Mouse (Mus musculus): Measurements from ENCODE around the gene Dlg2. TPM values are rescaled to one million over a fixed set of nuclear protein-coding genes. Genes with fewer than 3 reads are reported as not detected.

Dlg2 gene
- polyA plus RNA-seq, 1 experiment from 2014 or later, result 7.2 TPM

DNA sequence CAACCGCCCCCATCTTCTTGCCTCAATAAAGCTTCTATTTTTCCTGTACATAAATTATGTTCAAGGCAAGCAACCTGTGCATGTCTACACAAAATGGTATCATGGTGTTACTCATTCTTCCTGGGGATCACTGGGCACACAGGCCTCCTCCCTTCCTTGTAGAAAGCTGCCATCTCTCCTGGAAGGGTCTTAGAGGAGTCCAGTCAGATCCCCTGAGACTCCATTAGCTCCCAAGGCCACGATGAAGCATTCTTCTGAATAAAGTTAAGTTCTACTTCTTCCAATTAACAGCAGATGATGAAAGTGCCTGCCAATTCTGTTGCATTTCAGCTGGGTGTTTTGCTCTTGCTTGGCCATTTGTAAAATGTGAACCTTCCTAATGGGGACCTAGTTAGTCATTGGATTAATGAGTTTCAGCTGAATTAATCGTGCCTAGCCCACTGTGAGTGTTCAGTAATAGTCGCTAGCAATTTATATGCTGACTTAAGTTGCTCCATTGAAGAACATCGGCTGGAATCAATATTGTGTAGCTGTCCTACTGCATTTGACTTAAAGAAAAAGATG lies 953.3 kb downstream of the Dlg2 start:
- Histone ChIP-seq H3K27me3 (no peaks in the 10 kb centered on the region), H3K4me3 (replicated peaks) (no peak overlapping the region), H3K9ac (no peak overlapping the region), H3K9me3 (replicated peaks) (no peaks in the 10 kb centered on the region), H3K36me3 (no peaks in the 10 kb centered on the region), H3K4me2 (replicated peaks) (no peak overlapping the region), H3K4me1 (no peaks in the 10 kb centered on the region), H3K27ac (replicated peaks) (no peak overlapping the region)
- ATAC-seq (ENCODE audit: insufficient number of reproducible peaks, low FRiP score, low TSS enrichment, low read depth), result no peak
- WGBS, result 60% methylated on average over 5 of the region's 5 CpGs

DNA sequence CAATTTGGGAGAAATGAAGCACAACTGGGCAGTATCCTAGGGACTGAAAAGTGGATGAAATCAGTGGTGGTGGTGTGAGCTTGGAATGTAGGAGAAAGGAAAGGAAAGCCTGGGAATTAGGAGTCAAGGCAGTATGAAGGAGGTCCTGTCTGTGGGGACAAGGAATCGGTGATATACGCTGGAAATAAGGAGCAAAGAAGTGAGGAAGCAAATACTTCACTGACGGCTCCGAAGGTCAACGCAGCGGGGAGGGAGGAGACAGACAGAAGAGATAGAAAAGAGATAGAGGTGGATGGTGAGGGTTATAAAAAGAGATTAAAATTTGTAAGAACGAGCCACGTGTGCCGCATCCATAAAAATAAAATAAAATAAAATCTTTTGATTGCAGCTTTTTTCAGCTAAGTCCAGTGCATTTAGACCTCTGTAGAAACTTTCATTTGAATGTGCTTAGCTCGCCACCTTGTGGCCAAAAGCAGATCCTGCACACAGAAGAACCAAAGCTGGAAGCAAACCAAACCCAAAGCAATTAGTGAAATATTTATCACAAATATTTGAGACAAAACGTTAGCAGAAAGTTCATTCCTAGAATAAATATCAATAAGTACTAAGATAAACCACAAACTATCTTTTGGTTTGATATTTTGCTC lies 955.2 kb downstream of the Dlg2 start:
- no peaks in the 10 kb centered on the region for H3K36me3 ChIP-seq
- H3K27ac ChIP-seq (replicated peaks), result no peak overlapping the region
- no peak for ATAC-seq (ENCODE audit: insufficient number of reproducible peaks, low FRiP score, low TSS enrichment, low read depth)
- H3K4me2 ChIP-seq (replicated peaks), result no peak overlapping the region
- H3K4me3 ChIP-seq (replicated peaks), result no peak overlapping the region
- WGBS, result 44% methylated on average over 11 of the region's 11 CpGs
- no peaks in the 10 kb centered on the region for H3K9me3 ChIP-seq (replicated peaks)
- no peaks in the 10 kb centered on the region for H3K4me1 ChIP-seq
- H3K9ac ChIP-seq, result no peak overlapping the region
- H3K27me3 ChIP-seq, result no peaks in the 10 kb centered on the region

DNA sequence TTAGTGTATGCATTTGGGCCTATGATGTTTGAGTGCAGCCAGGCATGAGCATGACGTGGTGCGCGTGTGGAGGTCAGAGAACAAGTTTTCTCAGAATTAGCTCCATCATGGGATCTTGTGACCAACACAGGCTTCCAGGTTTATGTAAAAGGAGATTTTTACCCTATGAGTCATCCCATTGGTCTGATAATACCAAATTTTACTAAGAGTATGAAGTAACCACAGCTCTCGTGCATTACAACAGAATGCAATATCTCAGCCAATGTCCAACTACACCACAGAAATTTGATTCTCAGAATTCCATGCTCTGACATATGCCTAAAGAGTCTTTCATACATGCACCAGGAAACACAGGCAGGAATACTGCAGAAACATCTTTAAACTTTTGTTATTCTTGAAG lies 956.1 kb downstream of the Dlg2 start:
- no peak overlapping the region for H3K9ac ChIP-seq
- H3K4me1 ChIP-seq, result no peaks in the 10 kb centered on the region
- H3K27ac ChIP-seq (replicated peaks), result no peak overlapping the region
- H3K9me3 ChIP-seq (replicated peaks), result no peaks in the 10 kb centered on the region
- H3K36me3 ChIP-seq, result no peaks in the 10 kb centered on the region
- WGBS, result 84% methylated on average over 4 of the region's 4 CpGs
- ATAC-seq (ENCODE audit: insufficient number of reproducible peaks, low FRiP score, low TSS enrichment, low read depth), result no peak
- H3K4me3 ChIP-seq (replicated peaks), result no peak overlapping the region
- no peaks in the 10 kb centered on the region for H3K27me3 ChIP-seq
- H3K4me2 ChIP-seq (replicated peaks), result no peak overlapping the region

DNA sequence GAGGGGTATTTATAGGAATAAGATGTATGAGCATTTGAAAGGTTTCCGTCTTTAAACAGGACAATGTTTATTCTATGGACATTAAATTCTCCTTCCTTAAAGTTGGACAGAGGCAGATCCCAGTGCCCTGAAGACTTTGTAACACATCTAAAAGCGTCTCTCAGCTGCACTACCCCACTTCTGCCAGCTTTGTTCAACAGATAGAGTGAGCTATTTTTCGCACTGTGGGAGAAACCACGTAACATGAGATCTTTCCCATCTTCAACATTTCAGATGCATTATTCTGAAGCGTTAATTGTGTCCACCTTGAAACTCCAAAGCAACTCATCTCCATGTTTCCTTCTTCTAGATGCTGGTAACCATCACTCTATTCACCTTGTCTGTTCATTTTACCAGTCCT lies 958.3 kb downstream of the Dlg2 start:
- H3K4me2 ChIP-seq (replicated peaks), result no peak overlapping the region
- no peaks in the 10 kb centered on the region for H3K9me3 ChIP-seq (replicated peaks)
- H3K4me3 ChIP-seq (replicated peaks), result no peak overlapping the region
- H3K36me3 ChIP-seq, result no peaks in the 10 kb centered on the region
- H3K9ac ChIP-seq, result no peak overlapping the region
- no peaks in the 10 kb centered on the region for H3K4me1 ChIP-seq
- H3K27me3 ChIP-seq, result no peaks in the 10 kb centered on the region
- no peak for ATAC-seq (ENCODE audit: insufficient number of reproducible peaks, low FRiP score, low TSS enrichment, low read depth)
- no peak overlapping the region for H3K27ac ChIP-seq (replicated peaks)
- 64% methylated on average over 5 of the region's 5 CpGs for WGBS

DNA sequence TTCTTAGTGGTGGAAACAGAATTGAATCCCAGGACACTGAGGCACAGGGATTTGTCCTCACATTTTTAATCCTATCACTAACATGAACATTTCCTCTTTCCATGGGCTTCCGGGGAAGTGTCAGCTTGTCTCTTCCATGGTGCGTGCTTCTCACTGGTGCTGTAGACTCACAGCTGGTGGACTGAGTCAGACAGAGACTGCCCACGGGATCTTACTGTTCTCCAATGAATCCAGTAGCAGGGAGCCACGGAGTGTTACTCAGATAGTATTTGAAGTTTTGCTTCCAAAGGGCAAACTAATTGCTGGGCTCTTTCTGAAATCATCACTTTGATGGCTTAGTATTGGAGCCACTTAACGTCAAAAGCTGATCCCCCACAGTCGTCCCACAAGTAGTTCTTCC lies 963.9 kb downstream of the Dlg2 start:
- H3K4me2 ChIP-seq (replicated peaks), result no peak overlapping the region
- H3K9ac ChIP-seq, result no peak overlapping the region
- H3K27me3 ChIP-seq, result no peaks in the 10 kb centered on the region
- 81% methylated on average over 6 of the region's 6 CpGs for WGBS
- ATAC-seq (ENCODE audit: insufficient number of reproducible peaks, low FRiP score, low TSS enrichment, low read depth), result no peak
- no peaks in the 10 kb centered on the region for H3K4me1 ChIP-seq
- no peak overlapping the region for H3K27ac ChIP-seq (replicated peaks)
- no peaks in the 10 kb centered on the region for H3K9me3 ChIP-seq (replicated peaks)
- no peak overlapping the region for H3K4me3 ChIP-seq (replicated peaks)
- H3K36me3 ChIP-seq, result no peaks in the 10 kb centered on the region

DNA sequence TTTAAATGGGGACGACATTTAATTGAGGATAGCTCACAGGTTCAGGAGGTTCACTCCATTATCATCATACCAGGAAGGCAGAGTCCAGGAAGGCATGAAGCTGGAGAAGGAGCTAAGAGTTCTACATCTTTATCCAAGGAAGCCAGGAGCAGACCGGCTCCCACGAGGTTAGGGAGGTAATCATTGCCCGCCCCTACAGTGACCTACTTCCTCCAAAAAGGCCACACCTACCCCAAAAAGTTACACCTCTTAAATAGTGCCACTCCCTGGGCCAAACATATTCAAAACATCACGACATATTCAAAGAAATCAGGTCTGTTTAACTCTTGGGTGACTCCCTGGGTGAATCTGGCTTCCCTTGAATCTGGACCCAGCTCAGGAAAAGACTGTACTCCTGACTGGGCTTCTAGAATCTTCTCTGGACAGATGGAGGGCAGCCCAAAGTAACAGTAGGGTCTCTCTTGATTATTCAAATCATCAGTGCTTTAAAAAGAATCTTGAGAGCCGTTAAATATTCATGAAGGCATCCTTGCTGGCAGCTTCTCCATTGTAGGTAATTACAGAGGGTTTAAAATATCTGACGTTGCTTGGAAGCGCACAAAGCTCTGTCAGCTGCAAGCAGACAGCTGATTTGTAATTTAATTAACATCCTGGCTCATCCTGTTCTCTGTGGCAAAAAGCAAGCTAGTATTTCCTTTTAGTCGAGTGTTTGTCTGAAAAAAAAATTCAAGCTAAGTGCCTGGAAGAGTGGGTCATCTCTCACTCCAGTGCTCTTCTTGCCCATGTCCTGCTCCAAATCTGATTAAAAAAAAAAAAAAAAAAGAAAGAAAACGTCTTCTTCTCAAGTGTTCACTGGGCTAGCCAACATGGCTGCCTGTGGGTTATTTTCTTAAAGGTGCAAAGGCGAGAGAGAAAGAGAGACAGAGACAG lies 966.2 kb downstream of the Dlg2 start:
- Histone ChIP-seq H3K27ac (replicated peaks) (no peak overlapping the region), H3K4me1 (no peaks in the 10 kb centered on the region), H3K36me3 (no peaks in the 10 kb centered on the region), H3K9me3 (replicated peaks) (no peaks in the 10 kb centered on the region), H3K27me3 (no peaks in the 10 kb centered on the region), H3K4me2 (replicated peaks) (no peak overlapping the region), H3K9ac (no peak overlapping the region), H3K4me3 (replicated peaks) (no peak overlapping the region)
- no peak for ATAC-seq (ENCODE audit: insufficient number of reproducible peaks, low FRiP score, low TSS enrichment, low read depth)
- 59% methylated on average over 11 of the region's 11 CpGs for WGBS

- H3K4me2 ChIP-seq (replicated peaks), result no peak overlapping the region
- H3K27ac ChIP-seq (replicated peaks), result no peak overlapping the region
- no peaks in the 10 kb centered on the region for H3K4me1 ChIP-seq
- no peaks in the 10 kb centered on the region for H3K27me3 ChIP-seq
- no peaks in the 10 kb centered on the region for H3K36me3 ChIP-seq
- 76% methylated on average over 5 of the region's 5 CpGs for WGBS
- H3K4me3 ChIP-seq (replicated peaks), result no peak overlapping the region
- H3K9me3 ChIP-seq (replicated peaks), result no peaks in the 10 kb centered on the region
- H3K9ac ChIP-seq, result no peak overlapping the region
- no peak for ATAC-seq (ENCODE audit: insufficient number of reproducible peaks, low FRiP score, low TSS enrichment, low read depth)
Measured at GRCm38 (mm10) chr7:91443377-91443714, 966.9 kb downstream of the Dlg2 start.

- H3K4me1 ChIP-seq, result no peaks in the 10 kb centered on the region
- 66% methylated on average over 3 of the region's 3 CpGs for WGBS
- H3K27ac ChIP-seq (replicated peaks), result no peak overlapping the region
- no peak for ATAC-seq (ENCODE audit: insufficient number of reproducible peaks, low FRiP score, low TSS enrichment, low read depth)
- H3K9ac ChIP-seq, result no peak overlapping the region
- no peaks in the 10 kb centered on the region for H3K36me3 ChIP-seq
- no peak overlapping the region for H3K4me2 ChIP-seq (replicated peaks)
- H3K9me3 ChIP-seq (replicated peaks), result no peaks in the 10 kb centered on the region
- H3K4me3 ChIP-seq (replicated peaks), result no peak overlapping the region
- H3K27me3 ChIP-seq, result no peaks in the 10 kb centered on the region
Measured at GRCm38 (mm10) chr7:91443913-91444312, 967.4 kb downstream of the Dlg2 start.

DNA sequence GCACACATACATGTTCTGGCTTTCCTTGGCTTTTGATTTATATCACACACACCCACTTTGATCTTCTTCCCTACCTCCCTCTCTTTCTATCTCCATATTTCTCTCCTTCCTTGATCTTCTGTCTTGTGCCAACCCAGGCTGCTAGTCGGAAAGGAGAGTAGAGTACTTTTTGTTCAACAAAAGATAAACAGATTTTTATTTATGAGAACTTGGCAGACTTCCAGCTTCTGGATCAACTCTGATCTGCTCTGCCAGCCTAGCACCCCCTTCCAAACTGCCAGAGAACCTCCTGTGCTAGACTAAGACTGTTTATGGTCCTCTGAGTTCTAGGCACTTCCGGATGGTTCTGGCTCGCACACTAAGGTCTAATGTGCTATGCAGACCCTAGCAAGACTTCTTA lies 968.3 kb downstream of the Dlg2 start:
- Histone ChIP-seq H3K36me3 (no peaks in the 10 kb centered on the region), H3K9me3 (replicated peaks) (no peaks in the 10 kb centered on the region), H3K27me3 (no peaks in the 10 kb centered on the region), H3K4me1 (no peaks in the 10 kb centered on the region), H3K4me2 (replicated peaks) (no peak overlapping the region), H3K9ac (no peak overlapping the region), H3K27ac (replicated peaks) (no peak overlapping the region), H3K4me3 (replicated peaks) (no peak overlapping the region)
- no peak for ATAC-seq (ENCODE audit: insufficient number of reproducible peaks, low FRiP score, low TSS enrichment, low read depth)
- WGBS, result 68% methylated on average over 3 of the region's 3 CpGs

DNA sequence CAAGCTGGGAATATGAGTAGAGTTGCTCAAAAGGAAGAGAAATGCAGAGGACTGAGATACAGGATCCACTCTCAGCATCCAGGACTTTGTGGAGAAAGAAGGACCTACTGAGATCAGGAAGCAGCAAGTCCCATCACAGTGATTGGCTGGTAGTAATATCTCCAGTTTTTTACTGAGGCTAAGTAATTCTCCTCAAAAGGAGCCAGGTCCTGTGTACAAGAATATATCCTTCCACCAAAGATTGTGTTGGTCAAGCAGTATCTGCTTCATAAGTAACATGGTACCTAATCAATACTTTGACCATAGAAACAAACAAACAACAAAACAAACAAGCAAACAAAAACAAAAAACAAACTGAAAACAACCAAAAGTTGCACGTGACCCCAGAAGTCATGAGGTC lies 980.3 kb downstream of the Dlg2 start:
- Histone ChIP-seq H3K4me2 (replicated peaks) (no peak overlapping the region), H3K27me3 (no peaks in the 10 kb centered on the region), H3K9me3 (replicated peaks) (no peaks in the 10 kb centered on the region), H3K4me3 (replicated peaks) (no peak overlapping the region), H3K4me1 (no peaks in the 10 kb centered on the region), H3K27ac (replicated peaks) (no peak overlapping the region), H3K36me3 (no peaks in the 10 kb centered on the region), H3K9ac (no peak overlapping the region)
- no peak for ATAC-seq (ENCODE audit: insufficient number of reproducible peaks, low FRiP score, low TSS enrichment, low read depth)
- 3% methylated on average over 1 of the region's 1 CpGs for WGBS

DNA sequence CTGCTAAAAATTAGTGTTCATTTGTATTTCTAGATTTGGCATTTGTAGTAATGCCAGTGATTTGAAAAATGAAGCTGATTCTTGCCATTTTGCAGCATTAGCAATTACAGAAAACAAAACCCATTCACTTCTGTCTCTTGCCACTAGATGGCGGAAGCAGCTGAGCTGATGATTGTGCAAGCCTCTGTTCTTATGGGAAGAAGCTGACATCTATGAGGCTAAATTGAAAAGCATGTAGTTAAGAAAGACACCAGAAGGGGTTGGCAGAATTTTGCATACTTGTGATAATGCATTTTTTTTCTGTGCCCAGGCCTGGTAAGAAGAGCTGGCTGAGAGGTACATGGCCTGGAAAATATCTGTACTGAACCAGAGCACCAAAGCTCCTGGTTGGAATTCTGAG lies 980.7 kb downstream of the Dlg2 start:
- Histone ChIP-seq H3K4me2 (replicated peaks) (no peak overlapping the region), H3K9me3 (replicated peaks) (no peaks in the 10 kb centered on the region), H3K27ac (replicated peaks) (no peak overlapping the region), H3K4me3 (replicated peaks) (no peak overlapping the region), H3K4me1 (no peaks in the 10 kb centered on the region), H3K27me3 (no peaks in the 10 kb centered on the region), H3K9ac (no peak overlapping the region), H3K36me3 (no peaks in the 10 kb centered on the region)
- ATAC-seq (ENCODE audit: insufficient number of reproducible peaks, low FRiP score, low TSS enrichment, low read depth), result no peak
- WGBS, result 0% methylated on average over 1 of the region's 1 CpGs
